Mouse (Mus musculus): Measurements from ENCODE around the gene Tead1. TPM values are rescaled to one million over a fixed set of nuclear protein-coding genes. Genes with fewer than 3 reads are reported as not detected.

Tead1 gene
- polyA plus RNA-seq, 1 experiment from 2014 or later = 18.1 TPM

DNA sequence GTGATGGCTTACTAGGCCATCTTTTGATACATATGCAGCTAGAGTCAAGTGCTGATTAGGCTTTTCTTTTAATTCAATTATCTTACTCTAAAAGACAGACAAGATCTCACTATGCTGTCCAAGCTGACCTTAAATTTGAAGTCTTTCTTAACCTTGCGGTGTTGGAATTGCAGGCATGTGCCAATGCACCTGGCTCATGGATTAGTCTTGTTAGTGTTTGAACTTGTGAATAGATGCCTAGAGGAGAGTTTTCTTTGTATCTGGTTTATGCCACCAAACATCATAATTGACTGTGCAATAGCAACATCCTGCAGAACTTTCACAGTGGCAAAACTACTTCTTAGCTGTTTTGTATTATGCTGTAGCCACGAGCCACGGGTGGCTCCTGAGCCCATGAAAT is 68.7 kb downstream of the Tead1 start:
- Histone ChIP-seq H3K9me3 (no peaks in the 10 kb centered on the region), H3K36me3 (replicated peaks) (peaks cover 24% of the 10 kb centered on the region), H3K4me1 (peaks cover 68% of the 10 kb centered on the region), H3K27me3 (ENCODE audit: poor library complexity, severe bottlenecking) (no peaks in the 10 kb centered on the region), H3K4me3 (no peak overlapping the region), H3K27ac (no peak overlapping the region)
- 86% methylated on average over 3 of the region's 3 CpGs for WGBS
- DNase-seq (ENCODE audit: extremely low spot score, low spot score) = no peak

DNA sequence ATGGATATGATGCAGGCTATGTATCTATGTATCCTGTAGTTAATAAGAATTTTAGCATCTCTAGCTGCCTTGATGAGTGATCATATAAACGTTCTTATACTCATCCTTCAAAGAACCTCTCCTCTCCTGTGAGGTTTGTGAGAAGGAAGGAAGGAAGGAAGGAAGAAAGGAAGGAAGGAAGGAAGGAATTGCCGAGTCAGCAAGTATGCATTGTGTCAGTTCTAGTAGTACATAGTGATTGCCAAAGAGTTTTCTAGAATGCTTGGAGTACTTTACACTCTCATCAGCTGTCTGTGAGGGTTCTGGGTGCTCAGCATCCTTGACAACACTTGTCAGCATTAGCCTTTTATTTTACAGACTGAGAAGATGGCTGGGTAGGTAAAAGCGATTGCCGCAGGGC is 69.2 kb downstream of the Tead1 start:
- peaks cover 24% of the 10 kb centered on the region for H3K36me3 ChIP-seq (replicated peaks)
- no peaks in the 10 kb centered on the region for H3K27me3 ChIP-seq (ENCODE audit: poor library complexity, severe bottlenecking)
- H3K9me3 ChIP-seq = no peaks in the 10 kb centered on the region
- DNase-seq (ENCODE audit: extremely low spot score, low spot score) = no peak
- H3K4me1 ChIP-seq = peaks cover 68% of the 10 kb centered on the region
- no peak overlapping the region for H3K4me3 ChIP-seq
- WGBS = 91% methylated on average over 4 of the region's 4 CpGs
- H3K27ac ChIP-seq = no peak overlapping the region

DNA sequence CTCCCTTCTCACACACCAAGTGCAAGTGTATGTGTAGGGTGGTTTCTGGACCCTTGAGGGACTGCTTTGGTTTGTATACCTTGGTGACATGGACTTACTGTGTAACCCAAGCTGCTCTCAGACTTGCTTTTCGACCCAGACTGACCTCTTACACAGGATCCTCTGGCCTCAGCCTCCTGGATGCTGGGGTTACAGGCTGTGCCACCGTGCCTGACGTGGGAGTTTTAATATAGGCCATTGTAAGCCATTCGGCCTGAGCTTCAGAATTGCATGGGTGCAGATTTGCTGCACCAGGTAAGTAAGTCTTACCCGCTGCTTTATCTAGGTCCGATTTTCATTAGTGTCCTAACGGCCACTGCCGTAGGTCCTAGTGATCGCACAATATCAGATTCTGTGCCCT is 71.0 kb downstream of the Tead1 start:
- Histone ChIP-seq H3K4me3 (no peak overlapping the region), H3K9me3 (no peaks in the 10 kb centered on the region), H3K36me3 (replicated peaks) (peaks cover 24% of the 10 kb centered on the region), H3K27ac (no peak overlapping the region), H3K27me3 (ENCODE audit: poor library complexity, severe bottlenecking) (no peaks in the 10 kb centered on the region), H3K4me1 (peaks cover 63% of the 10 kb centered on the region)
- 92% methylated on average over 9 of the region's 9 CpGs for WGBS
- DNase-seq (ENCODE audit: extremely low spot score, low spot score) = no peak

DNA sequence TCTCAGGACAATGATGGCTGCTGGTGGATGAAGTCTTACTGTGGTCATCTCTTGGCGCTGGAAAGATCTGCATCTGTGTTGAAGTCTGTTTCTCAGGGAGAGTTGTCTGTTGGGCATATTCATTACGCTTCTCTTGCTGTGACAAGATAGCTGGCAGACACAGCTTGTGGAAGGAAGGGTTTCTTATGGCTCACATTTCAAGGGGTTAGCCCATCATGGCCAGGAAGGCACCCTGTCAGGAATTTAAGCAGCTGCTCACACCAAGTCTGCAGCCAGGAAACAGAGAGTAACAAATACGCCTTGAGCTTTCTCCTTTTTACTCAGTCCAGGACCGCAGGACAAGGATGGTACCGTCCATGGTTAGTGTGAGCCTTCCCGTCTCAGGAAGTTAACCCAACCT is 73.2 kb downstream of the Tead1 start:
- H3K36me3 ChIP-seq (replicated peaks) = peaks cover 24% of the 10 kb centered on the region
- H3K9me3 ChIP-seq = no peaks in the 10 kb centered on the region
- 93% methylated on average over 6 of the region's 6 CpGs for WGBS
- no peak overlapping the region for H3K27ac ChIP-seq
- H3K4me1 ChIP-seq = peaks cover 54% of the 10 kb centered on the region
- no peak for DNase-seq (ENCODE audit: extremely low spot score, low spot score)
- no peak overlapping the region for H3K4me3 ChIP-seq
- no peaks in the 10 kb centered on the region for H3K27me3 ChIP-seq (ENCODE audit: poor library complexity, severe bottlenecking)

DNA sequence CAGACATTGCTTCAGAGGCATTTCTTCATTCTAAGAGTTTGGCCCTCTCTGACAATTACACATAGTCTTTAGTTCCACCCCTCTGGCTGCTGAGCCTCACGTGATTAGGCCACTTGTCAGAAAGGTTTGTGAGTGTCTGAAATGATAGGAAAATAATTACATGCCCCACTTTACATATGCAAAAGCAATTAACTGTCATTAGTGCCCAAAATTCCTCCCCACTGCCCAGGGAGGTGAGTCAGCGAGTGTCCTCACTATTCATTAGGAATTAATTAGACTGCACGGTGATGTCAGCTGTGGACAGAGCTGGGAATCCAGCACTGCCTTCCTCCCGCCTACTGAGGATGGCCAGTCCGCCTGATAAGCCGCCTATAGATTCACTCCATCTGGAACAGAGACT is 74.2 kb downstream of the Tead1 start:
- WGBS = 69% methylated on average over 6 of the region's 6 CpGs
- H3K9me3 ChIP-seq = no peaks in the 10 kb centered on the region
- DNase-seq (ENCODE audit: extremely low spot score, low spot score) = no peak
- peaks cover 24% of the 10 kb centered on the region for H3K36me3 ChIP-seq (replicated peaks)
- H3K27me3 ChIP-seq (ENCODE audit: poor library complexity, severe bottlenecking) = no peaks in the 10 kb centered on the region
- H3K4me3 ChIP-seq = no peak overlapping the region
- H3K27ac ChIP-seq = no peak overlapping the region
- H3K4me1 ChIP-seq = peaks cover 50% of the 10 kb centered on the region

DNA sequence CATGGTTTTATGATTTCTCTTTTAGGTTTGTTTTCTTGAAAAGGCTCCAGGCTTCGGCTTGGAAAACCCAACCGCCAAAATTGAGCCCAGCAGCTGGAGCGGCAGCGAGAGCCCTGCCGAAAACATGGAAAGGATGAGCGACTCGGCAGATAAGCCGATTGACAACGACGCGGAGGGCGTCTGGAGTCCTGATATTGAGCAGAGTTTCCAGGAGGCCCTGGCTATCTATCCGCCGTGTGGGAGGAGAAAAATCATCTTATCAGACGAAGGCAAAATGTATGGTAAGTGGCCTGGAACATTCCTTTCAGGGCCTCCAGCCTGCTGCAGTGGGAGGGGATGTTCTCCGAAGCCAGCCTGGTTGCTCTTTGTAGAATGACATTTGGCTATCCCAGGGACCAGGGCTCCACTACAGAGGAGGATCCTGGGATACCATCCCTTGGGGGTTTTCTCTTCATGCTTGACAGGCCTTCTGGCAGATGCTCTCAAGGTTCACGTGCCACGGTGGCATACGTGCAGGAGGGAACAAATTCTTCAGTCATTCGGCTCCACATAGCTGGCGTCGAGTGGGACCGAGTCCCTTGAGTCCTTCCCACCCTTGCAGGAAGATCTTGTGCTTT is 80.3 kb downstream of the Tead1 start:
- peaks cover 75% of the 10 kb centered on the region for H3K4me1 ChIP-seq
- peak overlapping the region; percentile 72; the same call in 1 of the 2 replicates for H3K27ac ChIP-seq
- 93% methylated on average over 23 of the region's 23 CpGs for WGBS
- peaks cover 21% of the 10 kb centered on the region for H3K36me3 ChIP-seq (replicated peaks)
- no peaks in the 10 kb centered on the region for H3K27me3 ChIP-seq (ENCODE audit: poor library complexity, severe bottlenecking)
- no peak for DNase-seq (ENCODE audit: extremely low spot score, low spot score)
- H3K4me3 ChIP-seq = no peak overlapping the region
- H3K9me3 ChIP-seq = no peaks in the 10 kb centered on the region

DNA sequence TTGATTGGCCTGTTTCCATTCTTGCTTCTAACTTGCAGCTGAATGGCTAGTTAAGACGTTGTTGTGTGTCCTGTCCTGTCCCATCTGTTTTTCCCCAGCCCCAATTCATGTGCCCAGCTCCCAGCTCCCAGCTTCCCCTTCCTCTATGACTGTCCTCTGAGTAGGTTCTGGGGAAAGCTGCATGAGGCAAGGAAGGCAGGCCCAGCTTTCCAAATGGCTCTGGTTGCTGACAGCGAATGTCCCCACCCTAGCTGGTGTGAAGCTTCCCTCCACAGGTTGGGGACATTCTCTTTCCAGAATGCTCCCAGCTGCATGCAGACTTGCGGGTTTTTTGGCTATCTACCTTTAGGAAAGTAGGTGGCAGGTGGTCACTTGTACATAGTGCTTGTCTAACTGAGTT is 81.2 kb downstream of the Tead1 start:
- no peaks in the 10 kb centered on the region for H3K27me3 ChIP-seq (ENCODE audit: poor library complexity, severe bottlenecking)
- no peak for DNase-seq (ENCODE audit: extremely low spot score, low spot score)
- H3K27ac ChIP-seq = peak overlapping the region; percentile 72
- WGBS = 86% methylated on average over 3 of the region's 3 CpGs
- H3K4me3 ChIP-seq = no peak overlapping the region
- peaks cover 80% of the 10 kb centered on the region for H3K4me1 ChIP-seq
- no peaks in the 10 kb centered on the region for H3K9me3 ChIP-seq
- H3K36me3 ChIP-seq (replicated peaks) = peaks cover 21% of the 10 kb centered on the region

DNA sequence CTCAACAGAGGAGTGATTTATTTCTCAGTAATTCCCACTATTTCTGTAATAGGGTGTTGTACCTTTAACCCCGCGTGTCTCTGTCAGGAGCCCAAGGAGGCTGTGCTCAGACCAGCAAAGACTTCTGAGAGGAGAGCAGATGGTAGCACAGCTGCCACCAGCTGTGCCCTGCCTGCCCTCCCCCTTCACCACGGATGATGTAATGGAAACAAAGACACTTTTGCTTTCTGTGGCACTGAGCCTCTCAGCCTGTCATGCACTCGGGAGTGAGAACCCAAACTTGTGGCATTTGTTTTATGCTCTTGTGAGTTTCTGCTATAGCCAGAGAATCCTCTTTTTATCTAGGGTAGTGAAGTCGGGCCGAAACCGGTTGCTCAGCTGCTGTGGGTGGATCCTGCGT is 81.7 kb downstream of the Tead1 start:
- Histone ChIP-seq H3K4me3 (no peak overlapping the region), H3K9me3 (no peaks in the 10 kb centered on the region), H3K27ac (peak overlapping the region; percentile 72), H3K4me1 (peaks cover 80% of the 10 kb centered on the region), H3K27me3 (ENCODE audit: poor library complexity, severe bottlenecking) (no peaks in the 10 kb centered on the region), H3K36me3 (replicated peaks) (peaks cover 21% of the 10 kb centered on the region)
- peak; percentile 24 for DNase-seq (ENCODE audit: extremely low spot score, low spot score)
- 64% methylated on average over 8 of the region's 8 CpGs for WGBS

DNA sequence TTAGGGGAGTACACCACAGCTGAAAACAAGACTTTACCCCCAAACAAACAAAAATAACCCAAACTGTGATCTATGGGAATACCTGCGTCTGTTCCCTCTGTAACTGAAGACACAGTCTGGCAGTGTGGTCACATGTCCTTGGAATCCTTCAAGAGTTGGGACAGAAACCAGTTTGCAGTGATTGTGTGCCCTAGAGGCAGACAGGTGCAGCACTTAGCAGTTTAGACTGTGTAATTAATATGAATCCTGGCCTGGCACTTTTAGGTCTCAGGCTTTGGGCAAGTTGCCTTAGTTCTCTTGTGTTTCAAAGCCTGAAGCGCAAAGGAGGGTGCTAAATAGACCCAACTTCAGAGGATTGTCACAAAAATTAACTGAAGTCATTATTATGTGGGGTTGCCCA is 83.8 kb downstream of the Tead1 start:
- Histone ChIP-seq H3K4me1 (peaks cover 66% of the 10 kb centered on the region), H3K4me3 (no peak overlapping the region), H3K36me3 (replicated peaks) (peaks cover 21% of the 10 kb centered on the region), H3K9me3 (no peaks in the 10 kb centered on the region), H3K27ac (peak overlapping the region; percentile 17), H3K27me3 (ENCODE audit: poor library complexity, severe bottlenecking) (no peaks in the 10 kb centered on the region)
- WGBS = 83% methylated on average over 2 of the region's 2 CpGs
- no peak for DNase-seq (ENCODE audit: extremely low spot score, low spot score)

DNA sequence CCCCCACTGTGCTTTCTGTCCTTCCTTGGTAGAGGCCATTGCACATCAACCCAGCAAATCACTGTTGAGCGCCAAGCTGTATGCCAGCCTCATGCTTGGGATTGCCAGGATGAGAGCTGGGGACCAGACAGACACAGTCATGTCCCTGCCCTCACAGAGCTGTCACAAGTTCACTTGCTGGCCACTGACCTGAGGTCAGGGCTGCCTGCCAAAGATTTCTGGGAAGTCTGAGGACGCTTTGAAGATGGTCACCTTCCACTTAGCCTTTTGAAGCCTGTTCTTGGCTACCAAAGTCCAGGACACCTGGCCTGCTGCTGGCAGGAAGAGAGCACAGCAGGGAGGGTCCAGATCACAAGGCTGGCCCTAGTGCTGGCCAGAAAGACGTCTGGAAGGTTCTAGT is 84.4 kb downstream of the Tead1 start:
- WGBS = 73% methylated on average over 3 of the region's 3 CpGs
- H3K27me3 ChIP-seq (ENCODE audit: poor library complexity, severe bottlenecking) = no peaks in the 10 kb centered on the region
- peaks cover 63% of the 10 kb centered on the region for H3K4me1 ChIP-seq
- no peak overlapping the region for H3K4me3 ChIP-seq
- no peak for DNase-seq (ENCODE audit: extremely low spot score, low spot score)
- no peaks in the 10 kb centered on the region for H3K9me3 ChIP-seq
- H3K36me3 ChIP-seq (replicated peaks) = peaks cover 21% of the 10 kb centered on the region
- H3K27ac ChIP-seq = peak overlapping the region; percentile 17; the same call in 1 of the 2 replicates

DNA sequence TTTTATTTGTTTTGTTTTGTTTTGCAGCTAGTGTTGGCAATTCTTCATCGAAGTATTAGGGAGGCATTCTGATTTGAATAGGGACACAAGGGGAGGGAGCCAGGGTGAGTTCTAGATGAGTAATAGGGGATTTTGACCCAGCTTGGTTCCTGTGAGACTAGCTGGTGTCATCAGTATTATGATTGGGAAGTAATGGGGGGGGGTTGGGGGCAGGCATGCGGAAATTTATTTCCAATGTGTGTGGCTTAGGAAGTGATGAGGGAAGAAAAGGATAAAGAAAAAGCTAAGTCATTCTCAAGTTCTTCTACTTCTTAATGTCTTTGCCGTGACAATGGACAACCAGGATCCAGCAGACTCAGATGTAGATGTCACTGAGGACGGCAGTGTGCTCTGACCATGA is 85.8 kb downstream of the Tead1 start:
- Histone ChIP-seq H3K9me3 (no peaks in the 10 kb centered on the region), H3K4me1 (peaks cover 63% of the 10 kb centered on the region), H3K27ac (no peak overlapping the region), H3K36me3 (replicated peaks) (peaks cover 13% of the 10 kb centered on the region), H3K27me3 (ENCODE audit: poor library complexity, severe bottlenecking) (no peaks in the 10 kb centered on the region), H3K4me3 (no peak overlapping the region)
- no peak for DNase-seq (ENCODE audit: extremely low spot score, low spot score)
- WGBS = 90% methylated on average over 4 of the region's 4 CpGs

DNA sequence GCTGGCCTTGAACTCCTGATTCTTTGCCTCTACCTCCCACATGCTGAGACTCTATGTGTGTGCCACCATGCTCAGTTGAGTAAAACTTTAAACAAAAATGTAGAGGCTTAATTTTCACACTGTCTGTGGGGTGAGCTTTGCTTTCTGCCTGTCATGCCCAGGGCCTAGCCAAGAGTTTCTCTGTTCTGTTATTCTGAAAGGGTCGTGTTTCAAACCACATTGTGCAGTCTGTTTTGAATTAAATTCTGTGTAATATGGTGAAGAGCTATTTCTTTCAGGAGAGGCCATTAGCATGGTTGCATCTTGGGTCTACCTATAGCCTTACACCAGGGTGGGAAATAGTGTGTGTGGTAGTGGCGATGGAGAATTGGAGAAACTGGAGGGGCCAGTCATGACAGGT is 90.7 kb downstream of the Tead1 start:
- no peak overlapping the region for H3K4me3 ChIP-seq
- WGBS = 85% methylated on average over 2 of the region's 2 CpGs
- no peaks in the 10 kb centered on the region for H3K36me3 ChIP-seq (replicated peaks)
- H3K27ac ChIP-seq = no peak overlapping the region
- H3K4me1 ChIP-seq = peaks cover 45% of the 10 kb centered on the region
- H3K9me3 ChIP-seq = no peaks in the 10 kb centered on the region
- DNase-seq (ENCODE audit: extremely low spot score, low spot score) = no peak
- no peaks in the 10 kb centered on the region for H3K27me3 ChIP-seq (ENCODE audit: poor library complexity, severe bottlenecking)

DNA sequence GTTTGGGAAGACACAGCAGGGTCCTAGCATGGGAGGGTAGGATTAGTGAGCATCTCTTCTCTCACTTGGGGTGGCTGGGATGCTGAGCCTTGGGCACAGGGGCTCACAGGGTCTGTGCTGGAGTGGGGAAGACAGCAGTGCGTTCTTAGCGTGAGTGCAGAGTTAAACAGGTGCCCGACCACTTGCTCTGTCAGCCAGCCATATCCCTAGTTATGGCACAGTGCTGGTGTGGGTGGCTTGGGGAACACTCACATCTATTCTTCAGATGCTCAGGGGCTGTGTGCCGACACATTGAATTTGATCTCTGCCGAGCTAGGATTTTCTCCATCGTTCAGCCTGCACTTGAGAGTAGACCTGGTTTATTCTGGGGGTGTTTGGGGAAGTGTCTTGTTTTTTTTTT is 92.3 kb downstream of the Tead1 start:
- DNase-seq (ENCODE audit: extremely low spot score, low spot score) = no peak
- WGBS = 90% methylated on average over 6 of the region's 6 CpGs
- H3K36me3 ChIP-seq (replicated peaks) = no peaks in the 10 kb centered on the region
- H3K4me1 ChIP-seq = peaks cover 57% of the 10 kb centered on the region
- no peak overlapping the region for H3K27ac ChIP-seq
- H3K27me3 ChIP-seq (ENCODE audit: poor library complexity, severe bottlenecking) = no peaks in the 10 kb centered on the region
- no peaks in the 10 kb centered on the region for H3K9me3 ChIP-seq
- no peak overlapping the region for H3K4me3 ChIP-seq

DNA sequence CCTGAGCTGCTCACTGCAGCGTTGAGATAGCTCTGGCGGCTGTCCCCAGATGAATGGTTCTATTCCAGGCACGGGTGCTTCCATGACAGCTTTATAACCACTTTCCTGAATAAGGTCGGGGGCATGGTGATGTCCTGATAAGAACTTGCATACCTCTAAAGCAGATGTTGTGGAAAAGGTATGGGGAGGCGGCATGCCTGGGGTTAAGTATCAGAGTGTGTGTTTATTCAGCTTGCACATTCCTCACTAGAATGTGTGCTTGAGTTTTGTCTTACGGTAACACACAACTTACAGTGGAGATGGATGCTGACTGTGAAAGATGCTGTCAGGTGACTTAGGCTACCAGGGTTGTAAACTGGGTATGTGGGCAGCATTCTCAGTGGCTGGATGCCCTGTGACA is 93.7 kb downstream of the Tead1 start:
- 75% methylated on average over 6 of the region's 6 CpGs for WGBS
- H3K4me3 ChIP-seq = no peak overlapping the region
- H3K9me3 ChIP-seq = no peaks in the 10 kb centered on the region
- H3K27ac ChIP-seq = no peak overlapping the region
- H3K27me3 ChIP-seq (ENCODE audit: poor library complexity, severe bottlenecking) = no peaks in the 10 kb centered on the region
- no peaks in the 10 kb centered on the region for H3K36me3 ChIP-seq (replicated peaks)
- no peak for DNase-seq (ENCODE audit: extremely low spot score, low spot score)
- peaks cover 70% of the 10 kb centered on the region for H3K4me1 ChIP-seq

Measured in forebrain, embryonic 10.5 days (tissue).